Mouse (Mus musculus) NIH3T3 (cell line): ENCODE data around the gene Tpcn2.
A peak's percentile ranks its signal among the peaks of the same experiment; 100 is the strongest.

Experiments used
- DNase-seq: peaks from one replicate; pipeline ENCODE4 v3.0.0-alpha.2; 2012; ENCODE audit warnings: low read depth

Tpcn2 gene

GRCm38 (mm10) chr7:145155666-145156065 lies 128.1 kb downstream of the Tpcn2 start:
- no peak for DNase-seq

DNA sequence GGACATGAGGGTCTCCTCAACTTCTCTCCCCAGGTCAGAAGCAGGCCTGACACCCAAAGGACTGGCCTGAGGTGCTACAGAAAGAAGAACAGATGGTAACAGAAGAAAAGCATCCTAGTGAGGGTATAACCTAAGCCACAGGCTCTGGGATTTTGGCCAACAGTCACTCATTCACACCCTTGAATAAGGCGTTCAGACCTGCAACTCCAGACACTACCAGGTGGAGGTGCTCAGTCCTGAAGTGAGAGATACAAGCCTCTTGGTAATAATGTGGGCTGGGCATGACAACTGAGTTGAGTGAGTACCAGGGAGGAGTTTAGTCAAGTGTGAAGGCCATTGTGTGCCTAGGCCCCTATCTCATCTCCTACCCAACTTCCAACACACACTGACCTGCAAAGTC lies 129.7 kb downstream of the Tpcn2 start:
- peak; percentile 37 for DNase-seq

DNA sequence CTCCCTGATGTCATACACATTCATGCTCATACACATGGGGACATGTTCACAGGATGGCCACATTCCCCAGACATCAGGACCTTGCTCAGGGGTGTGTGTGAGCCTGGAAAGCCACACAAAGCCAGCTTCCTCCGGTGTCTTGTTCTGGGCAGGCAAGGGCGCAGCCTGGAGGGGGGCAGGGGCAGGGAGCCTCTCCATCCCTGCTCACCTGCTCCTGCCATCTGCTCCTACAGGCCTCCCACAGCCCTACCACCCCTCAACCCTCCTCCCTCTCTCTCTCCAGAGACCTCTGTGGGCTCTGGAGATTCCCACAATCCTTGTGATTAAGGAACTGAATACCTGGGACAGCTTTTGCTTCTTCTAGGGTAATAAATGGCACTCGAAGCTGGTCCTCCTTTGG lies 132.0 kb downstream of the Tpcn2 start:
- DNase-seq, result no peak

DNA sequence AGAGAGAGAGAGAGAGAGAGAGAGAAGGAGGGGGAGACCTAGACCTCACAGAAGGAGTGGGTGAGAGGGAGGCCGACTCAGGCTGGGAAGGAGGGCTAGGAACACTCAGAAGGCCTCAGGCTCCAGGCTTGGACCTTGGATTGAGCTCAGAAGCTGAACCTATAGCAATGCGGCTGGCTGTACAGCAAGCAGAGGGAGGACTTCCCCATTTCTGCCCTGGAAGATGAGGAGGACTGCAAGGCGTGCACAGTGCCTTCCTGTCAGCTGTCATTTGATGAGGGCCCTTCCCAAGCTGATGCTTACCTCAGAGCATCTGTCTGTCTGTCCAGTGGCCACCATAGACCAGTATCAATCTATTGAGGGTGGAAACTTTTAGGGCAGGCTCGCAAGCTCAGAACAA lies 134.9 kb downstream of the Tpcn2 start:
- DNase-seq, result no peak

DNA sequence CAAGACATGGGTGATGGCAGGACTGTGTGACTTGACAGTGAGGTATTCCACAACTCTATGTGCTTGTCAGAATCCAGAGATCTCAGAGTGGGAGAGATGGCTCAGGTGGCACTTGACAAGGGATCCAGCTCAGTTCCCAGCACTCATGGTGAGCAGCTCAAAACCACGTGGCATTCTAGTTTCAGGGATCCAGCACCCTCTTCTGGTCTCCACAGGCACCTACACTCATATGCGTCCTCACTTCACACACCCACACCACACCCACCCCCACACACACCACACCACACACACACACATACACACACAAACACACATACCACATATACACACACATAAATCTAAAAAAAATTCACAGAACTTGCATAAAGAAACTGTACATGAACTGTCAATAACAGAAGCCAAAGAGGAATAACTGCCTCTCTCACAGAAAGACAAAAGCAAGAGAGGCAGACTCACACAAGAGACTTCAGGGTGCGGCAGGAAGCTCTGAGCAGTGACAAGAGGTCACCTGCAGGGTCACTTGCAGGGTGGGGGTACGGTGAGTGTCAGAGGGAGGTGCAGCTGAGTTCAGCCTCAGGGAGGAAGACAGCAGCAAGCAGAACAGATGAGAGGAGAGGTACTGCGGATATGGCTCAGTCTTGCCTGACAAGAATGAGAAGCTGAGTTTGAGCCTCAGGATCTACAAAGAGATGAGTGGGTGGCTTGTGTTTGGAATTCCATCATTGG lies 135.7 kb downstream of the Tpcn2 start:
- no peak for DNase-seq

DNA sequence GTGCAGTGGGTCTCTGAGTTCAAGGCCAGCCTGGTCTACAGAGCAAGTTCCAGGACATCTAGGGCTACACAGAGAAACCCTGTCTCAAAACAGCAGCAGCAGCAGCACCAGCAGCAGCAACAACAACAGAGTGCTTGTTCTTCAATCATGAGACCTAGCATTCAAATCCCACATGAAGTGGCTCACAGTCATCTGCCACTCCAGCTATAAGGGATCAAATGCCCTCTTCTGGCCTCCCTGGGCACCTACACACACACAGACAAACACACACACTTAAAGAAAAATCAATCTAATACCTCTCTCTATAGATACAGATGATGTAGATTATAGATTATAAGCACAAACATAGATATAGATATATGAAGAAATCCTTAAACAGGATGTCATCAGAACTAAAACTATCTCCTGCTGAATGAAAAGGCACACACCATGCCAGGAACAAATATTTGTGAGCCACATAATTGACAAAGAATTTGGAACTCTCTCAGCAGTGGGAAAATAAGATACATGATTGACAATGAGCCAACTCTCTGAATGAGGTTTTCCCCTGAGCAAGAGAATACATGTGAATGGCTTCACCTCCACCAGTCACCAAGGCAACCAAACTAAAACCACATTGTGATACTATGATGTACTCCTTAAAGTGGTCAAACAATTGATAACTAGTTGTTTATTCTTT lies 137.4 kb downstream of the Tpcn2 start:
- peak; percentile 70 for DNase-seq

GRCm38 (mm10) chr7:145143502-145144070 lies 140.2 kb downstream of the Tpcn2 start:
- peak; percentile 27 for DNase-seq

- DNase-seq, result peak; percentile 59
Observed at GRCm38 (mm10) chr7:145140656-145141055, 143.2 kb downstream of the Tpcn2 start.

DNA sequence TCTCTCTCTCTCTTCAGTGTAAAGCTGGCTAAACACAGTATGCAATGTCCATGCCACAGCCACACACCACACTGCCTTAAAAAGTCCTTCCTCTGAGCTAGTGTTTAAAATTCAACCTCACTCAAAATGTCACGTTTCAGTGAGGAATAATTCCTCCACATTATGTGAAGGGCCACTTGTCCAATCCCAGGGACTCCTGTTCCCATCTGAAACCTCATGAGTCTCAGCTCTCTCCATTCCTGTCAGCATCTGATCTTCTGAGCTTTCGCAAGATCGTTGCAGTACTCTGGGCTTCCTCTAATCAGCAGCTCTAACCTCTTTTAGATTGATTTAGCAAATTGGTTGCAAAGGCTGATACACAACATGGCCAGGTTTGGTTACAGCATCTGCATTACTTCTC lies 144.2 kb downstream of the Tpcn2 start:
- DNase-seq, result no peak

GRCm38 (mm10) chr7:145139100-145139499 lies 144.7 kb downstream of the Tpcn2 start:
- DNase-seq, result no peak

- DNase-seq, result no peak
Observed at GRCm38 (mm10) chr7:145137871-145138270, 145.9 kb downstream of the Tpcn2 start.

GRCm38 (mm10) chr7:145136831-145137230 lies 147.0 kb downstream of the Tpcn2 start:
- no peak for DNase-seq
